Mouse (Mus musculus): ENCODE data around the gene Dapk1. TPM values are rescaled to one million over a fixed set of nuclear protein-coding genes. Genes with fewer than 3 reads are reported as not detected.

The Dapk1 gene
- polyA plus RNA-seq, 1 experiment = 7.4 TPM

GRCm38 (mm10) chr13:60743381-60744077, 141.8 kb downstream of the Dapk1 start:
- TF ChIP-seq GATA1 (IDR thresholded peaks at IDR 0.05; ENCODE audit: borderline replicate concordance, low read length) = peak; percentile 84; the same call in 2 of the 3 replicates
- TF ChIP-seq FLI1 (IDR thresholded peaks at IDR 0.05; ENCODE audit: low read length) = peak; percentile 83
- H3K36me3 ChIP-seq (replicated peaks; ENCODE audit: low read length) = peaks cover 82% of the 10 kb centered on the region
- H3K27me3 ChIP-seq (replicated peaks) = no peaks in the 10 kb centered on the region
- peaks cover 94% of the 10 kb centered on the region for H3K4me1 ChIP-seq
- peak overlapping the region; percentile 87 for H3K4me3 ChIP-seq (replicated peaks)
- H3K9me3 ChIP-seq = no peaks in the 10 kb centered on the region

GRCm38 (mm10) chr13:60744078-60744460, 142.3 kb downstream of the Dapk1 start:
- no peaks in the 10 kb centered on the region for H3K27me3 ChIP-seq (replicated peaks)
- H3K36me3 ChIP-seq (replicated peaks; ENCODE audit: low read length) = peaks cover 88% of the 10 kb centered on the region
- H3K4me1 ChIP-seq = peaks cover 94% of the 10 kb centered on the region
- peak overlapping the region; percentile 87 for H3K4me3 ChIP-seq (replicated peaks)
- TF ChIP-seq GATA1 (IDR thresholded peaks at IDR 0.05; ENCODE audit: borderline replicate concordance, low read length) (no peak), FLI1 (IDR thresholded peaks at IDR 0.05; ENCODE audit: low read length) (no peak)
- H3K9me3 ChIP-seq = no peaks in the 10 kb centered on the region

DNA sequence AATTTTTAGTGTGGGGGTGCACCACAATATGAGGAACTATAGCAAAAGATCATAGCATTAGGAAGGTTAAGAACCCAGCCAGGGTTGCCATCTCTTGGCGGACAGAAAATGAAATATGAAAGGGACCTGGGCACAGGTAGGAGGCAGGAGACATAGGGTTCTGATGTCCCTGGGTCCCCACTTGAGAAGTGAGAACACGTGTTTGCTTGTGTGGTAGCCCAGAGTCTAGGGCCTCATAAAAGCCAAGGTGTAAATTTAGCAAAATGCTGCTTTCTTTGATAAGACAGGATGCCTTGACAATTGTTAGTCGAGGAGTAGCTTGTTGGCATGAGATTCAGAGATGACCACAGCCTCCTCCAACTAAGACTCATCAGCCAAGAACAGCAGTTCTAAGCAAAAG, 143.0 kb downstream of the Dapk1 start:
- Histone ChIP-seq H3K36me3 (replicated peaks; ENCODE audit: low read length) (peaks cover 89% of the 10 kb centered on the region), H3K4me1 (peaks cover 94% of the 10 kb centered on the region), H3K4me3 (replicated peaks) (no peak overlapping the region), H3K9me3 (no peaks in the 10 kb centered on the region), H3K27me3 (replicated peaks) (no peaks in the 10 kb centered on the region)
- no peak for TF ChIP-seq FLI1 (IDR thresholded peaks at IDR 0.05; ENCODE audit: low read length)
- TF ChIP-seq GATA1 (IDR thresholded peaks at IDR 0.05; ENCODE audit: borderline replicate concordance, low read length) = no peak

DNA sequence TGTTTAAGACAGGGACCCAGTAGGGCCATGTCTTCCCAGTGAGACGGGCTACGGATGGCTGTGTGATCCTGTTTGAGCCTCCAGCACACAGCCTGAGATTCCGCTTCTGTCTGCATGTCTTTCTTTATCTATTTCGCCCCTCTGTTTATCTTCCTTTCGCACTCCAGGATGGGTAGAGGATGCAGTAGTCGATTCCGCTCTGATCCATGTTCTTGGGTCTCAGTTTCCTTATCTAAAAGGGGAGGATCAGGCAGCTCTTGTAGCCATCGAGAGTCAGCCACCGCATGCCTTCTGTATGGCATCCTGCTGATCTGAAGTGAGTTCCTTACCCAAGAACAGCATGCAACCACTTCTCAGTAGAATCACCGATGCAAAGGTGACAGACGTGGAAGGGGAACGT, 143.6 kb downstream of the Dapk1 start:
- Histone ChIP-seq H3K9me3 (no peaks in the 10 kb centered on the region), H3K4me3 (replicated peaks) (peak overlapping the region; percentile 55), H3K4me1 (peaks cover 91% of the 10 kb centered on the region), H3K27me3 (replicated peaks) (no peaks in the 10 kb centered on the region), H3K36me3 (replicated peaks; ENCODE audit: low read length) (peaks cover 89% of the 10 kb centered on the region)
- TF ChIP-seq GATA1 (IDR thresholded peaks at IDR 0.05; ENCODE audit: borderline replicate concordance, low read length) (no peak), FLI1 (IDR thresholded peaks at IDR 0.05; ENCODE audit: low read length) (no peak)

DNA sequence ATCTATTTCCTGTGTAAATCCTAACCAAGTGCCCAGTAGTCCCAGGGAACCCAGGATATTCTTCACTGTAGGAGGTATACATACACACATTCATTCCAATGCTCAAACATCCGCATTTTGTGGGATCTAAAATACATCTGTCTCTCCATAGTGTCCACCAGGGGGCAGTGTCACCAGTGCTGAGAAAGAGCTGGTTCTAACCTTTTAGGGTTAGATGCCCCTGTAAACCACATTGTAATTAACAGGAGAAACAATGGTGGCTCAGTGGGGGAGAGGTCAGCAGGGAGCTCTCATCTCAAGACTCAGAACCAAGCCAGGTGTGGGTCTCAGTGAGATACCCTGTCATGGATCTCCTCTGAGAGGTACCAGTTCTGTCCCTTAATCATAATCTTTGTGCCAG, 144.5 kb downstream of the Dapk1 start:
- H3K9me3 ChIP-seq = no peaks in the 10 kb centered on the region
- H3K4me3 ChIP-seq (replicated peaks) = no peak overlapping the region
- TF ChIP-seq GATA1 (IDR thresholded peaks at IDR 0.05; ENCODE audit: borderline replicate concordance, low read length) (no peak), FLI1 (IDR thresholded peaks at IDR 0.05; ENCODE audit: low read length) (no peak)
- no peaks in the 10 kb centered on the region for H3K27me3 ChIP-seq (replicated peaks)
- H3K36me3 ChIP-seq (replicated peaks; ENCODE audit: low read length) = peaks cover 89% of the 10 kb centered on the region
- H3K4me1 ChIP-seq = peaks cover 83% of the 10 kb centered on the region

DNA sequence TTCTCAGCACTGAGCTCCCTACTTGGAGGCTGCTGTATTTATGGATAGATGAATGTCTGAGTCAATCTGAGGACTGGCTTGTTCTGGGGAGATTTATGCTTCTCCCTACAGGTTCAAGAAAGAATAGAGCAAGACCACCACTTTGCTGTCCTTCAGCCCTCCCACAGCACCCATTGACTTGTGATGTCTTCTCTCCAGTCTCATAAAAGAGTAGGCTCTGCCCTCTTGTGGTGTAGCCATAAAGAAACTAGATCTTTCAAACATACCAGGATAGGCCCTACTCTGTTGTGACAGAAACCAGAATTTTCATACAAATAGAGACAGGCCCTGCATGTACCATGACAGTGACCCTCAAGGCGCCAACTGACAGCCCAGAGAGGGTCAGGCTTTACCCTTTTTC, 145.5 kb downstream of the Dapk1 start:
- peaks cover 75% of the 10 kb centered on the region for H3K4me1 ChIP-seq
- H3K4me3 ChIP-seq (replicated peaks) = no peak overlapping the region
- no peak for TF ChIP-seq GATA1 (IDR thresholded peaks at IDR 0.05; ENCODE audit: borderline replicate concordance, low read length)
- no peak for TF ChIP-seq FLI1 (IDR thresholded peaks at IDR 0.05; ENCODE audit: low read length)
- no peaks in the 10 kb centered on the region for H3K27me3 ChIP-seq (replicated peaks)
- H3K36me3 ChIP-seq (replicated peaks; ENCODE audit: low read length) = peaks cover 89% of the 10 kb centered on the region
- peaks cover 2% of the 10 kb centered on the region; the same call in 1 of the 2 replicates for H3K9me3 ChIP-seq

GRCm38 (mm10) chr13:60748556-60748955, 146.8 kb downstream of the Dapk1 start:
- H3K36me3 ChIP-seq (replicated peaks; ENCODE audit: low read length) = peaks cover 94% of the 10 kb centered on the region
- peaks cover 65% of the 10 kb centered on the region for H3K4me1 ChIP-seq
- H3K9me3 ChIP-seq = peaks cover 9% of the 10 kb centered on the region; the same call in 1 of the 2 replicates
- no peaks in the 10 kb centered on the region for H3K27me3 ChIP-seq (replicated peaks)
- no peak for TF ChIP-seq FLI1 (IDR thresholded peaks at IDR 0.05; ENCODE audit: low read length)
- TF ChIP-seq GATA1 (IDR thresholded peaks at IDR 0.05; ENCODE audit: borderline replicate concordance, low read length) = no peak
- no peak overlapping the region for H3K4me3 ChIP-seq (replicated peaks)

GRCm38 (mm10) chr13:60750930-60751329, 149.2 kb downstream of the Dapk1 start:
- no peaks in the 10 kb centered on the region for H3K27me3 ChIP-seq (replicated peaks)
- peaks cover 46% of the 10 kb centered on the region for H3K4me1 ChIP-seq
- peaks cover 99% of the 10 kb centered on the region for H3K36me3 ChIP-seq (replicated peaks; ENCODE audit: low read length)
- TF ChIP-seq FLI1 (IDR thresholded peaks at IDR 0.05; ENCODE audit: low read length) (no peak), GATA1 (IDR thresholded peaks at IDR 0.05; ENCODE audit: borderline replicate concordance, low read length) (no peak)
- peaks cover 9% of the 10 kb centered on the region; the same call in 1 of the 2 replicates for H3K9me3 ChIP-seq
- H3K4me3 ChIP-seq (replicated peaks) = no peak overlapping the region

- no peak for TF ChIP-seq GATA1 (IDR thresholded peaks at IDR 0.05; ENCODE audit: borderline replicate concordance, low read length)
- TF ChIP-seq FLI1 (IDR thresholded peaks at IDR 0.05; ENCODE audit: low read length) = no peak
- Histone ChIP-seq H3K27me3 (replicated peaks) (no peaks in the 10 kb centered on the region), H3K36me3 (replicated peaks; ENCODE audit: low read length) (peaks cover 97% of the 10 kb centered on the region), H3K9me3 (peaks cover 9% of the 10 kb centered on the region; the same call in 1 of the 2 replicates), H3K4me3 (replicated peaks) (no peak overlapping the region), H3K4me1 (peaks cover 31% of the 10 kb centered on the region)
Observed at GRCm38 (mm10) chr13:60753216-60753615, 151.5 kb downstream of the Dapk1 start.

- Histone ChIP-seq H3K36me3 (replicated peaks; ENCODE audit: low read length) (peaks cover 97% of the 10 kb centered on the region), H3K4me3 (replicated peaks) (no peak overlapping the region), H3K9me3 (peaks cover 9% of the 10 kb centered on the region; the same call in 1 of the 2 replicates), H3K27me3 (replicated peaks) (no peaks in the 10 kb centered on the region), H3K4me1 (peaks cover 13% of the 10 kb centered on the region)
- TF ChIP-seq FLI1 (IDR thresholded peaks at IDR 0.05; ENCODE audit: low read length) (no peak), GATA1 (IDR thresholded peaks at IDR 0.05; ENCODE audit: borderline replicate concordance, low read length) (no peak)
Observed at GRCm38 (mm10) chr13:60755251-60755650, 153.5 kb downstream of the Dapk1 start.
